Mouse (Mus musculus) lung, adult 2 months (tissue): Measurements from ENCODE around the gene Gsap.

ENCODE experiments used
- CTCF ChIP-seq: fragments of 200-500 bp; IDR thresholded peaks from 2 replicates; pipeline ENCODE4 v1.5.1; 2011; ENCODE audit warnings: mild to moderate bottlenecking, low read length, control low read depth; ENCODE audit not compliant: insufficient read depth
- POLR2A ChIP-seq: fragments of 200-500 bp; IDR thresholded peaks from 2 replicates; pipeline ENCODE4 v1.6.1; 2011; ENCODE audit warnings: low read depth, mild to moderate bottlenecking, control low read depth, low read length, borderline replicate concordance; ENCODE audit errors: extremely low read depth

DNA sequence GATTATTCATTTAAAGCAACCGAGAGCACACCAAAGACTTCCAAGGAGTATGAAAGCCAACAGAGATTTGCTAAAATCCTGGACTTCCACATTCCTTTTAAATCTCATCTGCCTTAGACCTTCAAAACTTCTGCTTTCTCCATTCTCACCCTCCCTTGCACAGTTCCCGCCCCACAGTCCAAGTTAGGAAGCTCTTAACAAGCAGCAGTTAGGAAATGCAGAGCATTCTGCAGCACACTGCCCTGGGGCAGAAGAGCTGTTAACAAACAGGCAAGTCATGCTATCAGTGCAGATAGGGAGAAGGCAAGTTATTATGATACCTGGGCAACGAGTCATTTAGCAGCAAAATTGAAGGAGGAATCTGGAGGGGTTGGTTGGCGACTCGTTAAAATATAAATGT lies 49.5 kb upstream of the Gsap start:
- no peak for TF ChIP-seq CTCF
- no peak for TF ChIP-seq POLR2A
